Mouse (Mus musculus) limb, embryonic 13.5 days (tissue): ENCODE measurements at regions not wholly inside any gene's neighbourhood (a gene's known extent, or its start where the extent isn't known, plus 50 kb on each side); places are given as distances from the start of the nearest gene placed in this dataset.

Source experiments
- ATAC-seq: fragments of 200-750 bp; cut with Nextera tagmentation; 2 replicates; pipeline ENCODE4 v1.8.0; 2017; ENCODE audit warnings: low read depth, moderate number of reproducible peaks, moderate TSS enrichment; ENCODE audit not compliant: low FRiP score
- H3K27ac ChIP-seq: fragments of 300-500 bp; sonication (generic); 2 replicates; pipeline ENCODE4 v1.5.1; 2015; ENCODE audit warnings: inconsistent platforms, mild to moderate bottlenecking, moderate library complexity
- H3K27me3 ChIP-seq: fragments of 300-500 bp; sonication (generic); 2 replicates; pipeline ENCODE4 v1.6.1; 2015; ENCODE audit warnings: mild to moderate bottlenecking, inconsistent platforms
- H3K36me3 ChIP-seq: fragments of 300-500 bp; sonication (generic); 2 replicates; pipeline ENCODE4 v1.6.1; 2015; ENCODE audit warnings: inconsistent platforms, mild to moderate bottlenecking, moderate library complexity
- H3K4me1 ChIP-seq: fragments of 300-500 bp; sonication (generic); 2 replicates; pipeline ENCODE4 v1.6.1; 2015; ENCODE audit warnings: inconsistent platforms
- H3K4me2 ChIP-seq: fragments of 300-500 bp; sonication (generic); replicated peaks from 2 replicates; pipeline ENCODE4 v1.6.1; 2015; ENCODE audit warnings: inconsistent platforms, mild to moderate bottlenecking, moderate library complexity
- H3K4me3 ChIP-seq: fragments of 300-500 bp; sonication (generic); 2 replicates; pipeline ENCODE4 v1.5.1; 2015; ENCODE audit warnings: moderate library complexity, mild to moderate bottlenecking, inconsistent platforms
- H3K9ac ChIP-seq: fragments of 300-500 bp; sonication (generic); 2 replicates; pipeline ENCODE4 v1.6.1; 2015; ENCODE audit warnings: mild to moderate bottlenecking, inconsistent platforms
- H3K9me3 ChIP-seq: fragments of 300-500 bp; sonication (generic); 2 replicates; pipeline ENCODE4 v1.6.1; 2016; ENCODE audit warnings: inconsistent platforms
- WGBS: fragments of 180-500 bp; shearing (Covaris S2); methylation state at CpG from one replicate; pipeline ENCODE4 v1.1.7; 2015; 5-methylcytosine and 5-hydroxymethylcytosine counted together

- Histone ChIP-seq H3K4me2 (no peak overlapping the region), H3K9me3 (no peaks in the 10 kb centered on the region; the same call in 1 of the 2 replicates), H3K27ac (no peak overlapping the region), H3K36me3 (no peaks in the 10 kb centered on the region), H3K4me3 (no peak overlapping the region), H3K9ac (no peak overlapping the region), H3K4me1 (peaks cover 6% of the 10 kb centered on the region; the same call in 1 of the 2 replicates), H3K27me3 (no peaks in the 10 kb centered on the region; the same call in 1 of the 2 replicates)
- no peak for ATAC-seq
- WGBS, result 29% methylated on average over 1 of the region's 1 CpGs
Measured at GRCm38 (mm10) chr11:19673012-19673411, 251.2 kb upstream of the Spred2 start.

DNA sequence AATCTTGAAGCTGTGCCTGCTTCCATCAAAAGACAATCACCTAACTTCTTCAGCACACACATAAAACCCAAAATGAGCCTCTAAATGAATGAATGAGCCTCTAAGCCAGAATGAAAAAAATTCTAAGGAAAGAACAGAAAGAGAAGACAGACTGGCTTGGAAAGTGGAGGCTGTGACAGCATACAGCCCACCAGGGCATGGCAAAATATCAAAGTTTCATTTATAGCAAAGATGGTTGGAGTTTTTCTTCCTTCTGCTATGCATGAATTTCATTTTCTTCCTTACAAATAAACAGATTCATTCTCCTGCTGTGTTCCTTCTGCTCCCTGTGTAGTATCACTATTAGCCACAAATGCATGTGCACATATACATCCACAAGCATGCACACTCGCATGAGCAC, 247.7 kb upstream of the Spred2 start:
- Histone ChIP-seq H3K4me3 (no peak overlapping the region), H3K27ac (no peak overlapping the region), H3K4me2 (no peak overlapping the region), H3K9ac (no peak overlapping the region), H3K9me3 (no peaks in the 10 kb centered on the region), H3K4me1 (no peaks in the 10 kb centered on the region), H3K36me3 (no peaks in the 10 kb centered on the region), H3K27me3 (no peaks in the 10 kb centered on the region; the same call in 1 of the 2 replicates)
- 90% methylated on average over 1 of the region's 1 CpGs for WGBS
- ATAC-seq, result no peak

DNA sequence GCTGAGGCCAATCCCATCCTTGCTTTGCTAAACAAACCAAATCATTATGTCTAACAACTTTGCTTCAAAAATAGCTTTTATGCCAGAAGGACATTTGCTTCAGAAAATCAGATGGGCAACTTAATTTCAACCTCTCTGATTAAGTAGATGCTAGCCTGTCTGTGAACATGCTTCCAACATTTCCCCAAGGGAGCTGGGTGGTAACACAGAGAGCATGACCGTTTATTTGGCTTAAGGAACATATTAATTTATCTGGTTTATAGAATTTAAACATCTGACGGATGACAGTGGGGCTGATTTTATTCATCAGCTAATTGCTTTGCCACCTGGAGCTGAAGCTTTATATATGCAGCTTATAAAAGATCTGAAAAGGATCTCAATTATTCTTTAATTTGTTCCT, 245.1 kb upstream of the Spred2 start:
- H3K27ac ChIP-seq, result no peak overlapping the region
- H3K9ac ChIP-seq, result no peak overlapping the region
- H3K9me3 ChIP-seq, result peaks cover 2% of the 10 kb centered on the region; the same call in 1 of the 2 replicates
- H3K27me3 ChIP-seq, result no peaks in the 10 kb centered on the region; the same call in 1 of the 2 replicates
- 57% methylated on average over 2 of the region's 2 CpGs for WGBS
- no peak overlapping the region for H3K4me3 ChIP-seq
- ATAC-seq, result no peak
- H3K4me2 ChIP-seq, result no peak overlapping the region
- H3K36me3 ChIP-seq, result no peaks in the 10 kb centered on the region
- no peaks in the 10 kb centered on the region for H3K4me1 ChIP-seq

DNA sequence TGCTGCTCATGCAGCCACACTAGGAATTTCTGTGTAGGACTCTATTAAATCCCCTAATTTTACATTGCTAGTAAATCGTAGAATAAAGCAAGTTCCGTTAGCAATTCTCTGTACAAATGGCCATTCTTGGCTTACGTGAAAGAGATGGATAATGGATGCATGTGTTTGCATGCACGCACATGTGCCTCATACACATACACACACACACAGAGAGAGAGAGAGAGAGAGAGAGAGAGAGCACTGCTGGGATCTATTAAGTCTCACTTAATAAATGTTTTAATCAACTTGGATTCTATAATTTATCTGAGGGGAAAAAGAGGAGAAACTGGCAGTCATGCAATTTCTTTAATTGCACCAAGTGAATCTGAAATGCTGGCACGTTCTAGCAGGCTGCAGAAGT, 244.5 kb upstream of the Spred2 start:
- Histone ChIP-seq H3K4me3 (no peak overlapping the region), H3K4me1 (no peaks in the 10 kb centered on the region), H3K4me2 (no peak overlapping the region), H3K9me3 (peaks cover 4% of the 10 kb centered on the region; the same call in 1 of the 2 replicates), H3K9ac (no peak overlapping the region), H3K27me3 (no peaks in the 10 kb centered on the region), H3K36me3 (no peaks in the 10 kb centered on the region), H3K27ac (no peak overlapping the region)
- 62% methylated on average over 5 of the region's 5 CpGs for WGBS
- no peak for ATAC-seq

DNA sequence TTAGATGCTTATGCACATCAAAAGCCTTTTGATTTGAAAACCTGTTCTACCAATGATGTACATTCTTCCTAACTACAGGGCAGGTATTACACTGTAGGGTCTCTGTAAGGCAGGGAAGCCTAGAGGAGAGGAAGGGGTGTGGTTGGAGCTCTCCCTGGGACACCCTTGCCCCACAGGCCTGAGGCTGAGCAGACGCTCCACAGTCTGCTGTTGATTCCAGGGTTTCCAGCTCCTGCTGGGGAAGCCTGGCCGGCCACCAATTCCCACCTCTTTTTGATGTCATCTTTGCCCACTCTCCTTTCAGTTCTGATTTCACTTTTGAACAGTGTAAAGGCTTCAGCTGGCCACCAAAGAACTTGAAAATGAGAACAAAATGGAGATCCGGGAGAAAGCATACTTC, 223.0 kb upstream of the Spred2 start:
- Histone ChIP-seq H3K9ac (no peak overlapping the region), H3K4me3 (no peak overlapping the region)
- 37% methylated on average over 3 of the region's 3 CpGs for WGBS

DNA sequence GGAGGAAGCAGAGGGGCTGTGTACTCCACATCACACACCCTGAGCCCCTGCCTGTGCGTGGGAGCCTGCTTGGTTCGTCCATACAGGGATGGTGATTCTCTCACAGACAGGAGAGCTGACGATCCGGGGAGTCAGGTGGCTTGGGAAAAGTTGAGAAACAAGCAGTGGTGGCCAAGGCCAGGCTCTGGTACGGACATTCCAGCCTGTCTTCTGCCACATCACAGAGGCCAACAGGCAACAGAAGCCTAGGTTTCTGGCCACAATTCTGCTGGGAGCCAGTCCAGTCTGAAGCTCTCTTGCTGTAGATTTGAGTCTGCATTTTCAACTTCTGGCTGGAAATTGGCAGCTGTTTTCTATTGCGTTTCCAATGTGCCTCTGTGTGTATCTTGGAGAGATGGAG, 215.4 kb upstream of the Spred2 start:
- Histone ChIP-seq H3K9ac (no peak overlapping the region), H3K36me3 (no peaks in the 10 kb centered on the region), H3K9me3 (no peaks in the 10 kb centered on the region), H3K27me3 (peaks cover 22% of the 10 kb centered on the region), H3K4me3 (no peak overlapping the region), H3K4me2 (no peak overlapping the region), H3K27ac (no peak overlapping the region), H3K4me1 (peaks cover 5% of the 10 kb centered on the region; the same call in 1 of the 2 replicates)
- ATAC-seq, result no peak
- 61% methylated on average over 6 of the region's 6 CpGs for WGBS

More for the DNA sequence above, 223.0 kb upstream of the Spred2 start:
- Histone ChIP-seq H3K27ac (no peak overlapping the region), H3K4me2 (no peak overlapping the region), H3K36me3 (no peaks in the 10 kb centered on the region), H3K27me3 (peaks cover 30% of the 10 kb centered on the region), H3K9me3 (no peaks in the 10 kb centered on the region), H3K4me1 (peaks cover 8% of the 10 kb centered on the region; the same call in 1 of the 2 replicates)
- no peak for ATAC-seq

DNA sequence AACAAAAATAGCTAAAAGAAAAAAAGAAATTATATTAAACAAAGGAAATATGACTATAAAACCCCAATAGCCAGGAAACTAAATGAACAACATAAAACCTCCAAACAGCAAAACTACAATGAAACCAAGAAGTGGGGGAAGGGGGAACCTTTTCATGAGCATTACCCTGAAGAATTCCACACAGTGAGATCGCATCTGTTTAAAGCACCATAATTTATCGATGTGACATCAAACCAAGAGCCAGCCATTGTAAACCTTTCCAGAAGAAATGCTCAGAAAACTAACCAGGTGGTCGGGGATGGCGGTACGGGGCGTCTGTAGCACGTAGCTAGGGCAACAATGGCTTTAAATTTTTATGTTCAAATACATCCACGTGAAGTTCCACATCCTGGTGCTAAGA, 214.8 kb upstream of the Spred2 start:
- 37% methylated on average over 8 of the region's 8 CpGs for WGBS
- Histone ChIP-seq H3K4me1 (peaks cover 5% of the 10 kb centered on the region; the same call in 1 of the 2 replicates), H3K27ac (no peak overlapping the region), H3K4me3 (no peak overlapping the region), H3K36me3 (no peaks in the 10 kb centered on the region), H3K27me3 (peaks cover 21% of the 10 kb centered on the region), H3K4me2 (no peak overlapping the region), H3K9me3 (no peaks in the 10 kb centered on the region), H3K9ac (no peak overlapping the region)
- 0 out of 2 replicates have a peak, but pooled peaks have one; percentile 28 for ATAC-seq

DNA sequence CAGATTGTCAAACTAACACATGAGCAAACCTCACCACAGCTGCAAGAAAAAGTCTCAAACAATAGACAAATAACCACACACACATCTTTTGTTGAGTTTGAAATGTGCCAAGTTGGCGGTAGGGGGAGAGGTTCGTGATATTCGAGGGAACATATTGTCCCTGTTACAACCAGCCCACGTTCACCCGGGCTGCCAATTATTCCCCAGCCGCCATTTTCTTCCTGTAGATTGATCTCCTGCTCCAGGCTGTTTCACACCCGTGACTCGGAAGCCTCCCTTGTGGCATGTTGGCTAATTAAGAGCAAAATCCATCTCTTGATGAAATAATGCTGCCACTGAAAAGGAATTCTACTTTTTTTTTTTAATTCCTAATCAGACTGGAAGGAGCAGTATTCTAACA, 211.1 kb upstream of the Spred2 start:
- H3K36me3 ChIP-seq, result no peaks in the 10 kb centered on the region
- ATAC-seq, result no peak
- H3K4me1 ChIP-seq, result peaks cover 5% of the 10 kb centered on the region; the same call in 1 of the 2 replicates
- H3K9ac ChIP-seq, result no peak overlapping the region
- WGBS, result 57% methylated on average over 8 of the region's 8 CpGs
- H3K9me3 ChIP-seq, result no peaks in the 10 kb centered on the region
- H3K4me3 ChIP-seq, result no peak overlapping the region
- H3K27me3 ChIP-seq, result peaks cover 8% of the 10 kb centered on the region
- no peak overlapping the region for H3K4me2 ChIP-seq
- H3K27ac ChIP-seq, result no peak overlapping the region

DNA sequence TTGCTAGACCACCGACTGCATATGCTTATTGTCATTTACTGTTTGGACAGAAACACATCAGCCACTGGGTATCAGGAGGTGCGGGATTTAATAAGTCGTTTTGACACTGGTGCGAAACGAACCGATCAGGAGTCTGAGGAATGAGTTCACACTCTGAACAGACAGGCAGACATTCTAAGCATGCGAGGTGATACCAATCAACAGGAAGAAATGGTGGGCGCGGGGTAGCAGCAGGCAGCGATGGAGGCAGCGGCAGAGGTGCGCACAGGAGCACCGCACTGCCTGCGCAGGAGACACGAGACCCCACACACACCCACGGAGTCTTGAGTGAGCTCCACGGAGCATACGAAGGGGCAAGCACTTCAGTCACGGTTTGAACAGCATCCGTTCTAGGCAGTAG, 210.6 kb upstream of the Spred2 start:
- H3K27me3 ChIP-seq, result peaks cover 8% of the 10 kb centered on the region
- peaks cover 4% of the 10 kb centered on the region; the same call in 1 of the 2 replicates for H3K4me1 ChIP-seq
- H3K36me3 ChIP-seq, result no peaks in the 10 kb centered on the region
- WGBS, result 72% methylated on average over 20 of the region's 20 CpGs
- no peak overlapping the region for H3K9ac ChIP-seq
- no peaks in the 10 kb centered on the region for H3K9me3 ChIP-seq
- 0 out of 2 replicates have a peak overlapping the region, but pooled peaks have one; percentile 21 for H3K4me2 ChIP-seq
- H3K27ac ChIP-seq, result no peak overlapping the region
- no peak; the same call in 1 of the 2 replicates for ATAC-seq
- H3K4me3 ChIP-seq, result no peak overlapping the region

- Histone ChIP-seq H3K27me3 (peaks cover 8% of the 10 kb centered on the region), H3K9me3 (peaks cover 2% of the 10 kb centered on the region; the same call in 1 of the 2 replicates), H3K9ac (no peak overlapping the region), H3K36me3 (no peaks in the 10 kb centered on the region), H3K4me1 (no peaks in the 10 kb centered on the region), H3K27ac (no peak overlapping the region), H3K4me2 (peak overlapping the region; percentile 21; the same call in 1 of the 2 replicates), H3K4me3 (no peak overlapping the region)
- ATAC-seq, result no peak
- 16% methylated on average over 5 of the region's 5 CpGs for WGBS
Measured at GRCm38 (mm10) chr11:19714211-19714610, 210.0 kb upstream of the Spred2 start.

DNA sequence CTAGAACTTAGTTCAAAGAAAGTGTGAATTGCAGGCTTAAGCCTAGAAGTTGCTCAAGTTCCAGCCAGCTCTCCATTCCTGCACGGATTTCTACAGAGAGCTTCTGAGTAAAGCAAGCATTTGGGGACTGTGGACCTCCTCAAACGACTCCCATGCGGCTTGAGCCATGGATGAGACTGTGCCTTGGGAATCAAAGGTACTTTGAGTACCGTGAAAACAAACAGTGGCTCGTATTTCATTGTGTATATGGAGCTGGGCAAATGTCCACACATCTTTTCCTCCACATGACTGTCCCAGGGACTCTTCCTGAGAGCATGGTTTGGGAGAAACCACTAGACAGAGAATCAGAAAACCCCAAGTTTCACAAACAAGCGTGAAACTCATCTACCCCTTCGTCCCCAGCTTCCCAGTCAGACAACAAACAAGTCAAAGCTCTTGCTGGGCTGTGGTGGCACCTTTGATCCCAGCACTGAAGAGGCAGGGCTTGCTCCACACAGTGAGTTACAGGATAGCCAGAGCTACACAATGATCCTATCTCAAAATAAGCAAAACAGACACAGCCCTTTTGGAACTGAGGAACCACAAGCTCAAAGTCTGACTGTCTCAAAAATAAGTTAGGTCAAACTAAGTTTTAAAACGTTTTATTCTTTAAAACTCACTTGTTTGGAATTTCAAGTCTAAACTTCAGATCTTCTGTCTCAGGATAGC, 209.1 kb upstream of the Spred2 start:
- H3K27ac ChIP-seq, result no peak overlapping the region
- H3K9me3 ChIP-seq, result peaks cover 5% of the 10 kb centered on the region; the same call in 1 of the 2 replicates
- no peaks in the 10 kb centered on the region for H3K4me1 ChIP-seq
- no peak for ATAC-seq
- H3K4me2 ChIP-seq, result no peak overlapping the region
- 23% methylated on average over 8 of the region's 8 CpGs for WGBS
- no peak overlapping the region for H3K4me3 ChIP-seq
- H3K36me3 ChIP-seq, result no peaks in the 10 kb centered on the region
- peaks cover 8% of the 10 kb centered on the region for H3K27me3 ChIP-seq
- no peak overlapping the region for H3K9ac ChIP-seq

GRCm38 (mm10) chr11:19718165-19718564, 206.0 kb upstream of the Spred2 start:
- 94% methylated on average over 9 of the region's 9 CpGs for WGBS
- H3K27me3 ChIP-seq, result peaks cover 8% of the 10 kb centered on the region
- ATAC-seq, result no peak
- no peak overlapping the region for H3K9ac ChIP-seq
- peaks cover 5% of the 10 kb centered on the region; the same call in 1 of the 2 replicates for H3K9me3 ChIP-seq
- H3K4me3 ChIP-seq, result no peak overlapping the region
- H3K36me3 ChIP-seq, result no peaks in the 10 kb centered on the region
- no peaks in the 10 kb centered on the region for H3K4me1 ChIP-seq
- no peak overlapping the region for H3K27ac ChIP-seq
- H3K4me2 ChIP-seq, result no peak overlapping the region
